Comparison of ENCODE assay signal across 8 mouse cellular contexts in the genomic region with DNA sequence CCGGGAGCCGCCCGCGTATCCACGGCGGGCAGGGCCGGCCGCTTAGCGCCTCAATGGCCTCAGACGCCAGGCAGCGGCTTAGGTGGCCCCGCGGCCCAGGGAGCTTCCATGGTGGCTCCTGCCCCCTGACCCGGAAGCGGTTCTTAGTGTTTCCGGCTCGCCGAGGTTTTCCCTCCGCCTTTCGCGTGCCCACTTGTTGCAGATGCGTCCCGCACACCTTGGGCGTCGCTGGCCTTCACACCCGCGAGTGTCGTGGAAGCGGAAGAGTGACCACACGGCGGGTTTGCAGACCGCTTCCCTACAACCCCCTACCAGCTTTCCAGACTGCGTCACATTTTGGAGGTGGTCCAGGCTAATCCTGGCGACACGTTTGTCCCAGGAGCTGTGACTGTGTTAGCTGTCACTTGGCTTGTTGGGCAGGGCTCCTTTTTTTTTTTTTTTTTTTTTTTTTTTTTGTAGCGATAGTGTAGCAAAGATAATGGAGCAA. TPM values are rescaled to one million over a fixed set of nuclear protein-coding genes. Genes with fewer than 3 reads are reported as not detected.
A peak's percentile ranks its signal among the peaks of the same experiment; 100 is the strongest.
DNase-seq lines count a peak whose midpoint lies in the region; ATAC-seq lines count a peak whose summit lies in the region.

A gene (minus strand): TSS at position 120 of the 487 bp plus-strand sequence.

- no peaks in the 10 kb centered on the region for H3K27me3 ChIP-seq in lung, embryonic 16.5 days (ENCODE audit: control insufficient read depth, insufficient read depth, low read depth, low read length)

- H3K36me3 ChIP-seq in lung, embryonic 16.5 days (ENCODE audit: control insufficient read depth, insufficient read depth, low read length), result peaks cover 13% of the 10 kb centered on the region

- peak within 1 kb of the TSS; percentile 89 for H3K27ac ChIP-seq in lung, embryonic 16.5 days (ENCODE audit: low read length)

- H3K9ac ChIP-seq in lung, embryonic 16.5 days (ENCODE audit: low read length), result peak within 1 kb of the TSS; percentile 99

- H3K9me3 ChIP-seq in lung, embryonic 16.5 days (ENCODE audit: control insufficient read depth, low read length), result no peaks in the 10 kb centered on the region

- peaks cover 15% of the 10 kb centered on the region; the same call in 1 of the 2 replicates for H3K4me1 ChIP-seq in lung, embryonic 16.5 days (replicated peaks; ENCODE audit: control insufficient read depth, insufficient read depth, low read length)

- H3K4me2 ChIP-seq in lung, embryonic 16.5 days (ENCODE audit: low read depth, low read length), result peak within 1 kb of the TSS; percentile 73

- H3K4me3 ChIP-seq in lung, embryonic 16.5 days (ENCODE audit: low read length), result peak within 1 kb of the TSS; percentile 98

- peak; percentile 71 to 81 for ATAC-seq in hematopoietic stem cell, adult 5-6 weeks (replicated peaks in 1 of 2; ENCODE audit: insufficient read depth in 1 of 2, low FRiP score in 2 of 2, low TSS enrichment in 1 of 2, low read depth in 1 of 2, poor library complexity in 2 of 2, severe bottlenecking in 2 of 2)
- peak; percentile 92 for ATAC-seq in lung, embryonic 16.5 days (ENCODE audit: low read depth)

- WGBS in lung, embryonic 16.5 days, result under 1% methylated on average over 36 of the region's 36 CpGs

- DNase-seq in MEL-GATA-1-ER (ENCODE audit: extremely low read depth, low read depth), result peak; percentile 77
- peak; percentile 94 for DNase-seq in cerebellum, adult 8-10 months
- peak; percentile 92 for DNase-seq in forelimb bud, embryonic 11.5 days (ENCODE audit: low read depth, low spot score)
- DNase-seq in layer of hippocampus, adult 9-10 months (ENCODE audit: low spot score), result peak; percentile 88
- DNase-seq in ovary, postnatal 10 days (ENCODE audit: low spot score), result peak; percentile 95
- peak; percentile 86 to 95 for DNase-seq in thymus, postnatal 10 days (ENCODE audit: low spot score in 2 of 2)

RNA-seq across cellular contexts. Expression of the gene that starts here (rescaled TPM):
- total RNA-seq in hematopoietic stem cell, adult 5-6 weeks (2017), result 31.6 and 40.9 TPM in 2 replicates
- polyA plus RNA-seq in lung, embryonic 16.5 days (2015; fragmentation: Nextera tagmentation; extraction: Ambion mirVana), result 20.7 and 20.9 TPM in 2 replicates

Comparison
In these comparisons a context has a peak if more than half of its experiments do, and no peak if none do; other contexts are left out.
1. Peak in every context shown above with its lines: DNase-seq, ATAC-seq, H3K4me3 ChIP-seq and H3K27ac ChIP-seq.